Mouse (Mus musculus) lung, adult 2 months (tissue): ENCODE measurements at regions not wholly inside any gene's neighbourhood (a gene's known extent, or its start where the extent isn't known, plus 50 kb on each side); places are given as distances from the start of the nearest gene placed in this dataset.

ENCODE experiments used
- DNase-seq: peaks from one replicate; pipeline ENCODE4 v3.0.0; 2022
- H3K4me1 ChIP-seq: fragments of 200-500 bp; 2 replicates; pipeline ENCODE4 v1.6.1; 2011; ENCODE audit warnings: low read length; ENCODE audit not compliant: control insufficient read depth, insufficient read depth
- H3K4me3 ChIP-seq: fragments of 200-500 bp; replicated peaks from 2 replicates; pipeline ENCODE3; 2011; ENCODE audit warnings: low read depth, mild to moderate bottlenecking, control low read depth, low read length; ENCODE audit errors: extremely low read depth
- CTCF ChIP-seq: fragments of 200-500 bp; IDR thresholded peaks from 2 replicates; pipeline ENCODE4 v1.5.1; 2011; ENCODE audit warnings: mild to moderate bottlenecking, low read length, control low read depth; ENCODE audit not compliant: insufficient read depth
- POLR2A ChIP-seq: fragments of 200-500 bp; IDR thresholded peaks from 2 replicates; pipeline ENCODE4 v1.6.1; 2011; ENCODE audit warnings: low read depth, mild to moderate bottlenecking, control low read depth, low read length, borderline replicate concordance; ENCODE audit errors: extremely low read depth
- WGBS: fragments of 180-500 bp; shearing (Covaris S2); methylation state at CpG from one replicate; pipeline ENCODE4 v1.1.7; 2018; 5-methylcytosine and 5-hydroxymethylcytosine counted together

DNA sequence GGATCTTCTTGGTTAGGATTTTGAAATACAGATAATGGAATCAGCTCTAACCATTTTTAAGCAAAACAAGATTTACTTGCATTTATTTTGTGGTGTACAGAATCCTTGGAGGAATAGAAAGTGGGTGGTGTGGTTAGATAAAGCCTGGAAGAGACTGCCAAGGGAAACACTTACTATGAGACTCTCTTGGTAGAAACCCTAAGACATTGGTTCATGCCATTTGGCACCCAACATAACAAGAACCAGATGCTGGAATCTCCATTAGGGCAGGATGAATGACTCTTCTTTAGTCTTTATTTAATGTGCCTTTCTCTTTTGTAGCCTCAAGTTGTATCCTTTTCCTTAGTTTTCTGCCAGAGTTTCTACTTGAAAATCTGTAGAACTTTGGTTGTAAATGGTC, 230.0 kb downstream of the Gm28710 start:
- H3K4me3 ChIP-seq, result no peak overlapping the region
- no peak for TF ChIP-seq POLR2A
- no peak for TF ChIP-seq CTCF
- H3K4me1 ChIP-seq, result no peaks in the 10 kb centered on the region
- no peak for DNase-seq

GRCm38 (mm10) chr5:17053935-17054334, 262.3 kb downstream of the Gm28710 start:
- Histone ChIP-seq H3K4me3 (no peak overlapping the region), H3K4me1 (no peaks in the 10 kb centered on the region)
- DNase-seq, result no peak
- 69% methylated on average over 2 of the region's 2 CpGs for WGBS
- TF ChIP-seq POLR2A (no peak), CTCF (no peak)

DNA sequence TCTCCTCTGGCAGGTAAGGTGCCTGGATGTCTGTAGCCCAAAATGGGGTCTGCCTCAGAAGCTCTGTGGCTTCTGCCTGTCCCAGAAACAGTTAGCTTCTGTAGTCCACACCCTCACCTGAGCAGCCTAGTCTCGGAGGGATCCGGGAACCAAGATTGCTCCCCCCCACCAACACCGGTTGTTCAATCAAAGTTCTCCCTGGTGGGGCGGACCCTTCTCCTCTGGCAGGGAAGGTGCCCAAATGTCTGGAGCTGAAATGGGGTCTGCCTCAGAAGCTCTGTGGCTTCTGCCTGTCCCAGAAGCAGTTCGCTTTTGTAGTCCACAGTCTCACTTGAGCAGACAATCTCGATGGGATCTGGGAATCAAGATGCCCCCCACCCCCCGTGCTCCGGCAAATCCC, 273.0 kb downstream of the Gm28710 start:
- WGBS, result 95% methylated on average over 8 of the region's 8 CpGs
- Histone ChIP-seq H3K4me3 (no peak overlapping the region), H3K4me1 (no peaks in the 10 kb centered on the region)
- no peak for DNase-seq
- no peak for TF ChIP-seq POLR2A
- no peak for TF ChIP-seq CTCF

DNA sequence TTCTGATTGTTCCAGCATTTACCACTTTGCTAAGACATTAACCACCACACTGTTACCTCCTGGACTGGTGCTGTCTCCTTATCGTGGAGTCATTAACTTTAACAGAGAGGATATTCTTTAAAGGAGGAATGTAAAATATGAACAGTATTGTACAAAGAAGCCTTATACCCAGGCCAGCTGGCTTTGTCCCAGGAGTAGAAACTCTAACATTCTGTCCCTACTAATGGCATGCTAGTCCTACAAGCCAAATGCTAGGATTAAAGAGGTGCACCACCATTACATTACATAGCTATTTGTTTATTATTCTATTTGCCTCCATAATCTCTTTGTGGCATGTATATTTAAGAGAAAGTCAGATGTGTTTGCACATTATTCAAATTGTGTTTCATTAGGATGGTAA, 288.8 kb downstream of the Gm28710 start:
- TF ChIP-seq CTCF (no peak), POLR2A (no peak)
- Histone ChIP-seq H3K4me1 (no peaks in the 10 kb centered on the region), H3K4me3 (no peak overlapping the region)
- DNase-seq, result no peak
- 51% methylated on average over 1 of the region's 1 CpGs for WGBS

DNA sequence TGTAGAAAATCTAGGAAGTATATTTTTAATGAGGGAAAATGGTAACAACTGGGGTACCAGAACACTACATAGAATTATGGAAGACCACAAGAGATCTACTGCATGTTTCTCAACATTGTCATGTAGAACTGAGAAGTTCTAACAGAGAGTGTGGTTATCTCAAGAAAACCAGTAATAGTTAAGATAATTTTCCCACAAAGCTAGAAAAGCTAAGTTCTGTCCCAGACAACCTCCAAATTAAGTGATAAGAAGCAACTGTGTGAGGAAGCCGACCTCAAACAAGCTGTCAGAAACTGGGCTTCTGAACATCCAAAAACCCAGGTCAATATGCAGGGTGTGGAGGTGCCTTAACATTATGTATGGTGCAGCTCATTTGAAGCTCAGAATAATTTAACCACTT, 261.4 kb upstream of the Speer4f2 start:
- no peak overlapping the region for H3K4me3 ChIP-seq
- no peak for DNase-seq
- WGBS, result 70% methylated on average over 1 of the region's 1 CpGs
- TF ChIP-seq CTCF (no peak), POLR2A (no peak)
- H3K4me1 ChIP-seq, result peaks cover 3% of the 10 kb centered on the region

- WGBS, result 20% methylated on average over 2 of the region's 2 CpGs
Measured at GRCm38 (mm10) chr5:17112026-17112425, 261.0 kb upstream of the Speer4f2 start.

DNA sequence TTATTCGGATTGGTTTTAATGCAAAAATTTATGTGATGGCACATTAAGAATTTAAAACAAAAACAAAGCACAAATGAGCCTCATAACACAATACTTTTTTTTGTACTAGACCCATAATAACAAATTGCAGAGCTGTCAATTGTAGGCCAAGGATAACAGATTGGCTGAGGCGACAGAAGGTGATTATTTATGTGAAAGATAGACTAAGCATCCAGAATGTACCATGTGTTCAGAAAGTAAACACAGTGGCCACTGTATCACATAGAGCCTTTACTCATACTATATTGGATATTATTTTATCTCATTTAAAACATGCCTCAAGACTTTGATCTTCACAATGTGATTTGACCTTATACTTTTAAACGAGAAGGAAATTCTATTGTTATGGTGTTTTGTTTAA, 257.9 kb upstream of the Speer4f2 start:
- Histone ChIP-seq H3K4me3 (no peak overlapping the region), H3K4me1 (peaks cover 3% of the 10 kb centered on the region)
- DNase-seq, result no peak
- WGBS, result 47% methylated on average over 3 of the region's 3 CpGs
- TF ChIP-seq POLR2A (no peak), CTCF (no peak)

More at GRCm38 (mm10) chr5:17112026-17112425, 261.0 kb upstream of the Speer4f2 start:
- no peak for DNase-seq
- H3K4me1 ChIP-seq, result peaks cover 3% of the 10 kb centered on the region
- H3K4me3 ChIP-seq, result no peak overlapping the region
- TF ChIP-seq POLR2A, result no peak
- TF ChIP-seq CTCF, result peak; percentile 41; the same call in 1 of the 2 replicates

DNA sequence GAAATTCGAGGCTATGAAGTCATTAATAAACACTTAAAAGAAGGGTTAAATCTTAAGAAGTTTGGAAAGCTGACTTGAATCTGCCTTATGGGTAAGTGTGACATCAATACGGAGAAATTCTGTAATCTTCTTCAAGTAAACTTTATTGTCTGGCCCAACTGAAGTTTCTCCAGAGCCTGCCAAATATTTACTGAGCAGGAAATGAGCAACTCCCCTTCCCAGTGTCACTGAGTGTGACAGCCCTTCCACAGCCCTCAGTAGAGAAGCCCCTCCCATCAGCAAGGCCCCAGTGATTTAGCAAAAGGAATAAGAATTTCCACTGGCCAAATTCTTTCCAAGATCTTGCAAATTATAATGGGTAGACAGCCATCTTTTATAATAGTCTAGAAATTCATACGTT, 256.9 kb upstream of the Speer4f2 start:
- no peak for TF ChIP-seq CTCF
- no peak for TF ChIP-seq POLR2A
- peaks cover 3% of the 10 kb centered on the region for H3K4me1 ChIP-seq
- no peak overlapping the region for H3K4me3 ChIP-seq
- WGBS, result 24% methylated on average over 3 of the region's 3 CpGs
- DNase-seq, result no peak

- 80% methylated on average over 2 of the region's 2 CpGs for WGBS
- no peak for TF ChIP-seq CTCF
- TF ChIP-seq POLR2A, result no peak
- Histone ChIP-seq H3K4me1 (no peaks in the 10 kb centered on the region), H3K4me3 (no peak overlapping the region)
- DNase-seq, result no peak
Measured at GRCm38 (mm10) chr5:17125240-17125639, 247.7 kb upstream of the Speer4f2 start.

GRCm38 (mm10) chr5:17127501-17127900, 245.5 kb upstream of the Speer4f2 start:
- DNase-seq, result no peak
- TF ChIP-seq POLR2A, result no peak
- no peak for TF ChIP-seq CTCF
- Histone ChIP-seq H3K4me3 (no peak overlapping the region), H3K4me1 (no peaks in the 10 kb centered on the region)
- 73% methylated on average over 4 of the region's 4 CpGs for WGBS
